Mouse (Mus musculus) intestine, embryonic 16.5 days (tissue): Measurements from ENCODE around the gene Rapgef5. TPM values are rescaled to one million over a fixed set of nuclear protein-coding genes. Genes with fewer than 3 reads are reported as not detected.
"Not testable (repeated sequence)": the region's sequence is repeated elsewhere in the genome, so short reads cannot be mapped to it uniquely, and the experiment has no call there.

Experiments
- ATAC-seq: fragments of 200-750 bp; cut with Nextera tagmentation; 2 replicates; pipeline ENCODE4 v1.8.0; 2017; ENCODE audit warnings: moderate TSS enrichment, moderate library complexity
- H3K27ac ChIP-seq: fragments of 300-500 bp; sonication (generic); 2 replicates; pipeline ENCODE4 v1.5.1; 2014; ENCODE audit warnings: mild to moderate bottlenecking, low read length
- H3K27me3 ChIP-seq: fragments of 300-500 bp; sonication (generic); replicated peaks from 2 replicates; pipeline ENCODE4 v1.6.1; 2014; ENCODE audit warnings: low read length, control low read depth, mixed read lengths; ENCODE audit not compliant: control insufficient read depth, insufficient read depth
- H3K36me3 ChIP-seq: fragments of 300-500 bp; sonication (generic); 2 replicates; pipeline ENCODE4 v1.6.1; 2014; ENCODE audit warnings: low read length, control low read depth; ENCODE audit not compliant: control insufficient read depth, insufficient read depth
- H3K4me1 ChIP-seq: fragments of 300-500 bp; sonication (generic); 2 replicates; pipeline ENCODE4 v1.6.1; 2014; ENCODE audit warnings: low read length, control low read depth, mixed read lengths; ENCODE audit not compliant: control insufficient read depth, insufficient read depth
- H3K4me2 ChIP-seq: fragments of 300-500 bp; sonication (generic); 2 replicates; pipeline ENCODE4 v1.6.1; 2014; ENCODE audit warnings: low read depth, low read length, control low read depth
- H3K4me3 ChIP-seq: fragments of 300-500 bp; sonication (generic); 2 replicates; pipeline ENCODE4 v1.5.1; 2014; ENCODE audit warnings: mild to moderate bottlenecking, low read length
- H3K9ac ChIP-seq: fragments of 300-500 bp; sonication (generic); 2 replicates; pipeline ENCODE4 v1.6.1; 2014; ENCODE audit warnings: low read depth, low read length
- H3K9me3 ChIP-seq: fragments of 300-500 bp; sonication (generic); 2 replicates; pipeline ENCODE4 v1.6.1; 2016; ENCODE audit warnings: low read length, control low read depth; ENCODE audit not compliant: control insufficient read depth
- WGBS: fragments of 180-500 bp; shearing (Covaris S2); extraction: QIAGEN DNeasy Blood & Tissue Kit; methylation state at CpG from one replicate; pipeline ENCODE4 v1.1.7; 2014; 5-methylcytosine and 5-hydroxymethylcytosine counted together
- polyA plus RNA-seq: library from polyadenylated mRNA; unstranded; fragments of >200 nt; fragmentation: Nextera tagmentation; extraction: Ambion mirVana; gene quantifications from 2 replicates; pipeline ENCODE4 v1.2.1, GENCODE M21; 2015

Rapgef5 gene
- polyA plus RNA-seq, 1 experiment from 2014 or later: 5.2 TPM

DNA sequence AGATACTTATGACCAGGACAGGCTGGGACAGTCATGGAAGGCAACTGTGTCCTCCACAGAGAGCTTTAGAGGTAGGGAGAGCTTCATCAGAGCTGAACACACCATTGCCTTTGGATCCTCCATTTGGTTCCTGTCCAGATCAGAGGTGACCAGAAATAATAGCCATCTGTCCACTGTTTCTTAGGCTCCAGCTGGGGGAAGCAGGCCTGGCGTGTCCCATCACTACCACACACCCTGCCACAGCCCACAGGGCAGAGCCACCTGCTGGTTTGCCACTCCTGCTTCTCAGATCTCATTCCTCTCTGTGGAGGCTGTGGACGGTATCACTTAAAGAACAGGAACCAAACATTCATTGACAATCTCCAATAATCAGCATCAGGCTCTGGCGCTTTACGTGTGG lies 254.9 kb downstream of the Rapgef5 start:
- 82% methylated on average over 4 of the region's 4 CpGs for WGBS
- H3K27me3 ChIP-seq: no peaks in the 10 kb centered on the region
- ATAC-seq: no peak
- no peak overlapping the region for H3K27ac ChIP-seq
- no peaks in the 10 kb centered on the region for H3K36me3 ChIP-seq
- no peaks in the 10 kb centered on the region for H3K9me3 ChIP-seq
- H3K4me3 ChIP-seq: no peak overlapping the region
- H3K4me1 ChIP-seq: no peaks in the 10 kb centered on the region
- no peak overlapping the region for H3K4me2 ChIP-seq
- H3K9ac ChIP-seq: no peak overlapping the region

GRCm38 (mm10) chr12:117772638-117773037 lies 256.4 kb downstream of the Rapgef5 start:
- Histone ChIP-seq H3K4me3 (no peak overlapping the region), H3K9ac (no peak overlapping the region), H3K27me3 (no peaks in the 10 kb centered on the region), H3K36me3 (no peaks in the 10 kb centered on the region), H3K4me1 (no peaks in the 10 kb centered on the region), H3K4me2 (no peak overlapping the region), H3K27ac (no peak overlapping the region), H3K9me3 (no peaks in the 10 kb centered on the region)
- 0% methylated on average over 2 of the region's 2 CpGs for WGBS
- ATAC-seq: 0 out of 2 replicates have a peak, but pooled peaks have one; percentile 23

DNA sequence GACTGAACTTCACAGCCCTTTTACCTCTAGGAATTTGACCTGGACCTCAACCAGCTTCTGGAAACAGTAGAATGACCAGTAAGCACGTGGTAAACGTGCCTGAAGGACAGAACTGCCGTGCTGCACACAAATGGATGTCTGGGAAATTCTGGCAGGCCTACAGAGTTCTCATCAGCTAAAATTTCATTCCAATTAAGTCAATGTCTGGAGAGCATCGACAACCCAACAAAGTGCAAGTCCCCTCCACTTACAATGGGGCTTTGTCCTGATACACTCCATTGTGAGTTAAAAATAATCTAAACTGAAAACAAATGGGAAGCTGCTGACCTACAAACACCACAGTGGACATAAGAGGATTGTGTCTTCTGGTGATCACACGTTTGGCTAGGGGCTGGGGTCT lies 260.6 kb downstream of the Rapgef5 start:
- Histone ChIP-seq H3K4me2 (no peak overlapping the region), H3K4me1 (no peaks in the 10 kb centered on the region), H3K9me3 (no peaks in the 10 kb centered on the region), H3K27me3 (no peaks in the 10 kb centered on the region), H3K27ac (no peak overlapping the region), H3K36me3 (no peaks in the 10 kb centered on the region), H3K4me3 (no peak overlapping the region), H3K9ac (no peak overlapping the region)
- ATAC-seq: no peak
- 67% methylated on average over 5 of the region's 5 CpGs for WGBS

GRCm38 (mm10) chr12:117781360-117781759 lies 265.1 kb downstream of the Rapgef5 start:
- H3K27me3 ChIP-seq: no peaks in the 10 kb centered on the region
- no peak overlapping the region for H3K9ac ChIP-seq
- H3K9me3 ChIP-seq: no peaks in the 10 kb centered on the region
- 21% methylated on average over 2 of the region's 2 CpGs for WGBS
- H3K4me1 ChIP-seq: no peaks in the 10 kb centered on the region
- no peak overlapping the region for H3K27ac ChIP-seq
- H3K4me2 ChIP-seq: no peak overlapping the region
- peak; percentile 80 for ATAC-seq
- no peak overlapping the region for H3K4me3 ChIP-seq
- H3K36me3 ChIP-seq: no peaks in the 10 kb centered on the region

- no peak overlapping the region for H3K4me2 ChIP-seq
- H3K27ac ChIP-seq: no peak overlapping the region
- no peak overlapping the region for H3K4me3 ChIP-seq
- H3K36me3 ChIP-seq: no peaks in the 10 kb centered on the region
- H3K9ac ChIP-seq: no peak overlapping the region
- H3K4me1 ChIP-seq: no peaks in the 10 kb centered on the region
- no peak for ATAC-seq
- no peaks in the 10 kb centered on the region for H3K9me3 ChIP-seq
- WGBS: 67% methylated on average over 1 of the region's 1 CpGs
- no peaks in the 10 kb centered on the region for H3K27me3 ChIP-seq
These were observed 267.1 kb downstream of the Rapgef5 start for GRCm38 (mm10) chr12:117783426-117783825.

DNA sequence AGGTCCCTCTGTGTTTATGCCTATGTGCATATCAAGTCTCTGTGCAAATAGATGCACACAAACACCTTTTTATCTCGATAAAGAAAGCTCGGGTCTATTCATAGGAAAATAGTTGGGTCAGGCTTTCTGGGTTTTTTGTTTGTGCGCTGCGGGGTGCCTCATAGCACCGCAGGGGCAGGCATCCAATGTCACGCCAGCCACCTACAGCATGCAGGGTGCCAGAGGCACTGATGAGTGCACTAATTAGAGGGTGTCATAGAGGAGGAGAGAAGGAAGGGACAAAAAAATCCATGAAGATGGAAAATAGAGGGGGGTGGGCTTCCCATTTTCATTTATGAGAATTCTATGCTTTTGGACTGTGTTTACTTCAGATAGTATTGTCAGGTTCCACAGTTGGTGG lies 270.3 kb downstream of the Rapgef5 start:
- H3K27ac ChIP-seq: no peak overlapping the region
- no peak overlapping the region for H3K4me2 ChIP-seq
- ATAC-seq: no peak
- no peak overlapping the region for H3K4me3 ChIP-seq
- H3K36me3 ChIP-seq: no peaks in the 10 kb centered on the region
- no peaks in the 10 kb centered on the region for H3K9me3 ChIP-seq
- H3K4me1 ChIP-seq: no peaks in the 10 kb centered on the region
- 43% methylated on average over 6 of the region's 6 CpGs for WGBS
- H3K27me3 ChIP-seq: no peaks in the 10 kb centered on the region
- no peak overlapping the region for H3K9ac ChIP-seq

- ATAC-seq: 0 out of 2 replicates have a peak, but pooled peaks have one; percentile 9
- peak overlapping the region; percentile 44 for H3K4me2 ChIP-seq
- no peaks in the 10 kb centered on the region for H3K27me3 ChIP-seq
- WGBS: 14% methylated on average over 24 of the region's 24 CpGs
- H3K9ac ChIP-seq: no peak overlapping the region
- no peaks in the 10 kb centered on the region for H3K9me3 ChIP-seq
- H3K36me3 ChIP-seq: no peaks in the 10 kb centered on the region
- no peak overlapping the region for H3K27ac ChIP-seq
- peak overlapping the region; percentile 6; the same call in 1 of the 2 replicates for H3K4me3 ChIP-seq
- no peaks in the 10 kb centered on the region for H3K4me1 ChIP-seq
These were observed 272.3 kb downstream of the Rapgef5 start for GRCm38 (mm10) chr12:117788513-117789011.

DNA sequence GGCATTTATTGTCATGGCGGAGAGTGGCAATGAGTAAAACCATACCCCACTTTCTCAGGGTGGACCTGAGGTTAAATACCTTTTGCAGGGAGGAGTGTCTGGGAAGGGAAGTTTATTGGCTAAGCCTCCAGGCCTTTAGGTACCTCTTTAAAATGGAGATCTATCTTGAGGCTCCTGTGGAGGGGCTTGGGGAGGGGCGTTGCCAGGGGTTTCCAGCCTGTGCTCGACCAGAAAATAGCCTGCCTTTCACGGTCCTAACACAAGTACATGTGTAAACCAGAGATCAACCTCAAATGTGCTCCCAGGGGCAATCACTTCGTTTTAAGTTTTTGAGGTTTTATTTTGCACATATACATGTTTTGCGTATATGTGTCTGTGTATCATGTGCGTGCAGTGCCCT lies 272.7 kb downstream of the Rapgef5 start:
- no peaks in the 10 kb centered on the region for H3K36me3 ChIP-seq
- H3K9me3 ChIP-seq: no peaks in the 10 kb centered on the region
- ATAC-seq: no peak
- WGBS: 38% methylated on average over 7 of the region's 7 CpGs
- no peak overlapping the region for H3K27ac ChIP-seq
- H3K4me2 ChIP-seq: no peak overlapping the region
- no peak overlapping the region for H3K4me3 ChIP-seq
- no peak overlapping the region for H3K9ac ChIP-seq
- no peaks in the 10 kb centered on the region for H3K4me1 ChIP-seq
- H3K27me3 ChIP-seq: no peaks in the 10 kb centered on the region

DNA sequence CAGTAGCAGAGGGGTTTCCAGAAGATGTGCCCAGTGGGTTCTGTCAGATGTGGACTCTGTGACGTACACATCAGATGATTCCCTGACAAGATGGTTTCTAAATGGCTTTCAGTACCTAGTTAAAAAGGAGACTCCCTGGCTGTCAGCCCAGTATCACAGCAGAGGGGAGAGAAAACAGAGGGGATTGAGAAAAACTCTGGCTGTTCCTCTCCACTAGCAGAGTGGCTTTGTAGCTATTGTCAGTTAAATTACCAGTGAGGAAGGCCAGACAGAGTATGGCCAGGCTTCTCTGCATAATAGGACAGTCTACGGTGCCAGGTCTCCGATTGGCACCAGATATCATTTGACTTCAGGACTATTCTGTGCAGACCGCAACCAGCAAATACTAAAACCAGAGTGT lies 279.0 kb downstream of the Rapgef5 start:
- Histone ChIP-seq H3K4me1 (no peaks in the 10 kb centered on the region), H3K4me3 (no peak overlapping the region), H3K36me3 (no peaks in the 10 kb centered on the region), H3K4me2 (no peak overlapping the region), H3K27ac (no peak overlapping the region), H3K9me3 (no peaks in the 10 kb centered on the region), H3K27me3 (no peaks in the 10 kb centered on the region), H3K9ac (no peak overlapping the region)
- WGBS: 81% methylated on average over 4 of the region's 4 CpGs
- no peak for ATAC-seq

GRCm38 (mm10) chr12:117803989-117804388 lies 287.7 kb downstream of the Rapgef5 start, which contains the start of gene Cdca7l:
TSS of gene Cdca7l (plus strand) at chr12:117804289.
- not testable (repeated sequence) for ATAC-seq, H3K4me3 ChIP-seq, H3K9me3 ChIP-seq, H3K27me3 ChIP-seq, H3K9ac ChIP-seq, H3K27ac ChIP-seq, H3K4me1 ChIP-seq, H3K36me3 ChIP-seq, H3K4me2 ChIP-seq
- WGBS: no CpG with 5 or more reads among the region's 6 CpGs
